Comparison of ENCODE assay signal across 16 mouse cellular contexts in genomic region chr9:32521331-32521730, GRCm38 (mm10). TPM values are rescaled to one million over a fixed set of nuclear protein-coding genes. Genes with fewer than 3 reads are reported as not detected.
DNase-seq lines count a peak whose midpoint lies in the region; ATAC-seq and TF ChIP-seq lines count a peak whose summit lies in the region.
"Had no signal": no experiment of that assay in that cellular context is flagged by ENCODE, and none has a peak within 500 bp of the region (broad histone marks: within the 10 kb centered on the region; RNA-seq: fewer than 3 reads in every experiment).

No protein-coding gene starts in this region.

- peak; percentile 79 for ATAC-seq in liver, embryonic 11.5 days (replicated peaks; ENCODE audit: low FRiP score)
- peak; percentile 79 for ATAC-seq in megakaryocyte-erythroid progenitor cell, adult 5-6 weeks (replicated peaks; ENCODE audit: low FRiP score, low TSS enrichment, poor library complexity, severe bottlenecking)
- no peak for ATAC-seq in midbrain, embryonic 16.5 days
- ATAC-seq: forebrain, embryonic 15.5 days had no signal

- H3K4me2 ChIP-seq in liver, embryonic 11.5 days: no peak overlapping the region; the same call in 1 of the 2 replicates
- no peak overlapping the region for H3K4me2 ChIP-seq in midbrain, embryonic 16.5 days (ENCODE audit: low read length)
- H3K4me2 ChIP-seq: forebrain, embryonic 15.5 days; limb, embryonic 15.5 days had no signal

- no peak for DNase-seq in gastrocnemius, adult 2 months
- no peak for DNase-seq in gastrocnemius, adult 18-20 months (ENCODE audit: low spot score)
- DNase-seq in liver, embryonic 11.5 days (ENCODE audit: low spot score): peak; percentile 40
- no peak for DNase-seq in liver
- peak; percentile 49 for DNase-seq in induced T-regulatory cell, adult 2 months (ENCODE audit: low read depth)
- DNase-seq in left cerebral cortex, adult 8-10 months (ENCODE audit: low spot score in 2 of 2): no peak
- DNase-seq: adrenal gland, postnatal 25 days; cerebellum, adult 11 months; gastrocnemius, postnatal 14 days; kidney, postnatal 4 days; lung, postnatal 4 days had no signal

- peaks cover 45% of the 10 kb centered on the region for H3K4me1 ChIP-seq in liver, embryonic 11.5 days (replicated peaks; ENCODE audit: control insufficient read depth, insufficient read depth, low read length)
- no peaks in the 10 kb centered on the region for H3K4me1 ChIP-seq in midbrain, embryonic 16.5 days (ENCODE audit: control insufficient read depth, insufficient read depth, low read length)
- H3K4me1 ChIP-seq: forebrain, embryonic 15.5 days had no signal

- H3K9ac ChIP-seq in liver, embryonic 11.5 days (ENCODE audit: low read depth, low read length): no peak overlapping the region
- H3K9ac ChIP-seq in midbrain, embryonic 16.5 days (ENCODE audit: low read depth, low read length): no peak overlapping the region
- H3K9ac ChIP-seq: forebrain, embryonic 15.5 days; limb, embryonic 15.5 days had no signal

- peak overlapping the region; percentile 89 for H3K27ac ChIP-seq in gastrocnemius, adult 2 months
- no peak overlapping the region for H3K27ac ChIP-seq in liver, embryonic 11.5 days (ENCODE audit: low read depth, low read length)
- no peak overlapping the region for H3K27ac ChIP-seq in midbrain, embryonic 16.5 days (ENCODE audit: low read length)
- H3K27ac ChIP-seq: forebrain, embryonic 15.5 days; left cerebral cortex, adult 2 months; limb, embryonic 15.5 days had no signal

- WGBS in liver, embryonic 11.5 days: 22% methylated on average over 3 of the region's 3 CpGs
- WGBS in midbrain, embryonic 16.5 days: 84% methylated on average over 3 of the region's 3 CpGs

- no peaks in the 10 kb centered on the region for H3K36me3 ChIP-seq in liver, embryonic 11.5 days (ENCODE audit: control insufficient read depth, insufficient read depth, low read length)
- H3K36me3 ChIP-seq in midbrain, embryonic 16.5 days (ENCODE audit: control insufficient read depth, insufficient read depth, low read length): no peaks in the 10 kb centered on the region
- H3K36me3 ChIP-seq: forebrain, embryonic 15.5 days; limb, embryonic 15.5 days had no signal

- H3K9me3 ChIP-seq in liver, embryonic 11.5 days (ENCODE audit: control insufficient read depth, low read length): no peaks in the 10 kb centered on the region
- no peaks in the 10 kb centered on the region for H3K9me3 ChIP-seq in midbrain, embryonic 16.5 days (replicated peaks; ENCODE audit: control insufficient read depth, low read length, poor library complexity, severe bottlenecking)
- H3K9me3 ChIP-seq: forebrain, embryonic 15.5 days; limb, embryonic 15.5 days had no signal

- no peaks in the 10 kb centered on the region for H3K27me3 ChIP-seq in liver, embryonic 11.5 days (replicated peaks; ENCODE audit: control insufficient read depth, insufficient read depth, low read length)
- H3K27me3 ChIP-seq in midbrain, embryonic 16.5 days (ENCODE audit: control insufficient read depth, insufficient read depth, low read depth, low read length): no peaks in the 10 kb centered on the region
- H3K27me3 ChIP-seq: forebrain, embryonic 15.5 days; limb, embryonic 15.5 days had no signal

- TF ChIP-seq CTCF in gastrocnemius, adult 2 months (IDR thresholded peaks at IDR 0.05): no peak

- no peak overlapping the region; the same call in 1 of the 2 replicates for H3K4me3 ChIP-seq in gastrocnemius, adult 2 months
- H3K4me3 ChIP-seq in liver, embryonic 11.5 days (ENCODE audit: low read depth, low read length): no peak overlapping the region
- no peak overlapping the region for H3K4me3 ChIP-seq in midbrain, embryonic 16.5 days (ENCODE audit: low read depth, low read length)
- H3K4me3 ChIP-seq: forebrain, embryonic 15.5 days; left cerebral cortex, adult 2 months; limb, embryonic 15.5 days had no signal

- intact Hi-C loops in gastrocnemius, adult 2 months (cut with DNase I): no loop called here

RNA-seq across cellular contexts. Expression of gene Fli1, which starts 21.3 kb away (rescaled TPM):
- 1 to 10 TPM; 7.9 to 8.5 TPM for total RNA-seq in gastrocnemius, adult 2 months (2021)
- 1 to 10 TPM; 5.3 to 7.2 TPM for total RNA-seq in gastrocnemius, adult 18-20 months (2021)
- polyA plus RNA-seq in liver, embryonic 11.5 days (2014; fragmentation: Nextera tagmentation; extraction: Ambion mirVana): 23.1 and 24.3 TPM in 2 replicates
- 8.9 and 18.6 TPM in 2 replicates for total RNA-seq in megakaryocyte-erythroid progenitor cell, adult 5-6 weeks (2014; fragmentation: Nextera tagmentation)
- 17.7 and 38.1 TPM in 2 replicates for total RNA-seq in megakaryocyte-erythroid progenitor cell, adult 5-6 weeks (2017)
- total RNA-seq in left cerebral cortex, adult 8-10 months (2022): 1 to 10 TPM; 4.2 to 7.7 (median 6.6) TPM
- 6.0 and 7.2 TPM in 2 replicates for polyA plus RNA-seq in midbrain, embryonic 16.5 days (2015; fragmentation: Nextera tagmentation; extraction: Ambion mirVana)

Comparison
In these comparisons a context has a peak if more than half of its experiments do, and no peak if none do; other contexts are left out.
1. DNase-seq: peak in liver, embryonic 11.5 days (single experiment) and induced T-regulatory cell, adult 2 months (single experiment); none in gastrocnemius, adult 2 months (single experiment), gastrocnemius, adult 18-20 months (single experiment), liver (single experiment) and left cerebral cortex, adult 8-10 months (0 of 2).